Mouse (Mus musculus): ENCODE data around the gene Ctnnd1.

GRCm38 (mm10) chr2:84679016-84679415, 28.5 kb upstream of the Ctnnd1 start, which contains the start of gene Tmx2:
- TF ChIP-seq CTCF (IDR thresholded peaks at IDR 0.05; ENCODE audit: insufficient read depth, low read depth, low read length) = no peak
- TF ChIP-seq POLR2A (IDR thresholded peaks at IDR 0.05; ENCODE audit: insufficient read depth, low read depth, low read length) = no peak
